Mouse (Mus musculus) brain, embryonic 14.5 days (tissue): ENCODE measurements around the gene Ccl3.

ENCODE experiments used
- CTCF ChIP-seq: fragments of 200-500 bp; IDR thresholded peaks from 2 replicates; pipeline ENCODE4 v1.5.1; 2012; ENCODE audit warnings: inconsistent platforms, mild to moderate bottlenecking, moderate library complexity, borderline replicate concordance; ENCODE audit not compliant: insufficient read depth, insufficient read length; ENCODE audit errors: extremely low read depth
- POLR2A ChIP-seq: fragments of 200-500 bp; IDR thresholded peaks from 2 replicates; pipeline ENCODE4 v1.6.1; 2012; ENCODE audit warnings: mild to moderate bottlenecking, inconsistent platforms, borderline replicate concordance; ENCODE audit not compliant: poor library complexity, insufficient read depth, insufficient read length, severe bottlenecking; ENCODE audit errors: extremely low read depth

DNA sequence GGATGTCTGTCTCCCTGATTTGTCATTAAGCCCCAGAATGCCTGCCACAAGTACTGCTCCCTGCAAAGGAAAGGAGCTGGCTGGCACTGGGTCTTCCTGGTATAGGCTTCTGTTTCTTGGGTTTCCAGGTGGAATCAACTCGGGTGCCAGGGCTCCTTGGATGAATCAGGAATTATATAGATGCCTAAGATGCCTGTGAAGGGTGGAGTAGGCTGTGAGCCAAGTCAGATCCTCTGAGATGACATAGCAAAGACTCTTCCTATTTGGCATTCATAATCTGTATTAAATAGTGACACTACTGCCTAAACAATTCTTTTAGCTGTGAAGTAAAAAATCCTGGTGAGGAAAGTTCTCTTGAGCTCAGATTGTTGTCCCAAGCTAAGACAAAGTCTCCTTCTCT is 42.8 kb downstream of the Ccl3 start:
- TF ChIP-seq CTCF (no peak), POLR2A (no peak)
